Mouse (Mus musculus): ENCODE data around the gene Plcb1.

Plcb1 gene

GRCm38 (mm10) chr2:134838888-134839287, 53.0 kb downstream of the Plcb1 start:
- no peak for DNase-seq

GRCm38 (mm10) chr2:134842883-134843282, 57.0 kb downstream of the Plcb1 start:
- DNase-seq, result no peak

- DNase-seq, result no peak
Observed at GRCm38 (mm10) chr2:134844391-134845238, 58.7 kb downstream of the Plcb1 start.

GRCm38 (mm10) chr2:134845239-134845738, 59.4 kb downstream of the Plcb1 start:
- no peak for DNase-seq

- DNase-seq, result no peak
Observed at GRCm38 (mm10) chr2:134846555-134846954, 60.7 kb downstream of the Plcb1 start.

GRCm38 (mm10) chr2:134851189-134852171, 65.6 kb downstream of the Plcb1 start:
- no peak for DNase-seq

GRCm38 (mm10) chr2:134856239-134856638, 70.4 kb downstream of the Plcb1 start:
- no peak for DNase-seq

GRCm38 (mm10) chr2:134856691-134857090, 70.8 kb downstream of the Plcb1 start:
- DNase-seq, result no peak

GRCm38 (mm10) chr2:134864985-134865645, 79.2 kb downstream of the Plcb1 start:
- peak; percentile 72 to 79 for DNase-seq

- DNase-seq, result no peak
Observed at GRCm38 (mm10) chr2:134867381-134867780, 81.5 kb downstream of the Plcb1 start.

GRCm38 (mm10) chr2:134871692-134872489, 86.0 kb downstream of the Plcb1 start:
- no peak for DNase-seq

- DNase-seq, result no peak
Observed at GRCm38 (mm10) chr2:134872490-134872781, 86.6 kb downstream of the Plcb1 start.

GRCm38 (mm10) chr2:134877148-134877547, 91.3 kb downstream of the Plcb1 start:
- no peak for DNase-seq

- no peak for DNase-seq
Observed at GRCm38 (mm10) chr2:134891207-134891606, 105.3 kb downstream of the Plcb1 start.

GRCm38 (mm10) chr2:134894776-134895175, 108.9 kb downstream of the Plcb1 start:
- no peak for DNase-seq

- no peak for DNase-seq
Observed at GRCm38 (mm10) chr2:134896196-134896595, 110.3 kb downstream of the Plcb1 start.

GRCm38 (mm10) chr2:134897083-134897482, 111.2 kb downstream of the Plcb1 start:
- DNase-seq, result no peak

- DNase-seq, result no peak
Observed at GRCm38 (mm10) chr2:134901521-134901920, 115.7 kb downstream of the Plcb1 start.

GRCm38 (mm10) chr2:134910882-134911281, 125.0 kb downstream of the Plcb1 start:
- DNase-seq, result peak; percentile 72 to 77

GRCm38 (mm10) chr2:134911360-134911759, 125.5 kb downstream of the Plcb1 start:
- DNase-seq, result no peak

GRCm38 (mm10) chr2:134912616-134913015, 126.7 kb downstream of the Plcb1 start:
- DNase-seq, result peak; percentile 28 to 40

GRCm38 (mm10) chr2:134913542-134913941, 127.7 kb downstream of the Plcb1 start:
- DNase-seq, result no peak

Data from cerebellum, adult 18-20 months (tissue).